Mouse (Mus musculus): ENCODE measurements around the gene Cdca4. TPM values are rescaled to one million over a fixed set of nuclear protein-coding genes. Genes with fewer than 3 reads are reported as not detected.
A peak's percentile ranks its signal among the peaks of the same experiment; 100 is the strongest.
"Not testable (repeated sequence)": the region's sequence is repeated elsewhere in the genome, so short reads cannot be mapped to it uniquely, and the experiment has no call there.

Gene Cdca4
- polyA plus RNA-seq, 1 experiment from 2014 or later, result 88.0 TPM

GRCm38 (mm10) chr12:112830570-112830969, 1.3 kb upstream of the Cdca4 start:
- no peak for ATAC-seq
- H3K4me2 ChIP-seq (replicated peaks), result peak overlapping the region; percentile 70
- no peaks in the 10 kb centered on the region for H3K27me3 ChIP-seq (replicated peaks)
- H3K9me3 ChIP-seq, result no peaks in the 10 kb centered on the region
- peaks cover 24% of the 10 kb centered on the region for H3K4me1 ChIP-seq (replicated peaks)
- H3K9ac ChIP-seq, result peak overlapping the region; percentile 65
- H3K4me3 ChIP-seq (replicated peaks), result peak overlapping the region; percentile 84
- WGBS, result 83% methylated on average over 3 of the region's 3 CpGs
- no peak overlapping the region for H3K27ac ChIP-seq
- peaks cover 8% of the 10 kb centered on the region for H3K36me3 ChIP-seq

- Histone ChIP-seq H3K9ac (peak overlapping the region; percentile 65), H3K9me3 (no peaks in the 10 kb centered on the region), H3K27ac (peak overlapping the region; percentile 93; the same call in 1 of the 2 replicates), H3K4me1 (replicated peaks) (peaks cover 25% of the 10 kb centered on the region), H3K4me3 (replicated peaks) (peak overlapping the region; percentile 84), H3K36me3 (peaks cover 8% of the 10 kb centered on the region), H3K27me3 (replicated peaks) (no peaks in the 10 kb centered on the region), H3K4me2 (replicated peaks) (peak overlapping the region; percentile 70)
- WGBS, result 29% methylated on average over 2 of the region's 2 CpGs
- 0 out of 2 replicates have a peak, but pooled peaks have one; percentile 3 for ATAC-seq
Measured at GRCm38 (mm10) chr12:112830141-112830540, 918 bp upstream of the Cdca4 start.

- H3K4me2 ChIP-seq (replicated peaks), result peak overlapping the region; percentile 72
- H3K4me3 ChIP-seq (replicated peaks), result peak overlapping the region; percentile 84
- no peaks in the 10 kb centered on the region for H3K27me3 ChIP-seq (replicated peaks)
- under 1% methylated on average over 51 of the region's 51 CpGs for WGBS
- ATAC-seq, result peak; percentile 88
- no peaks in the 10 kb centered on the region for H3K9me3 ChIP-seq
- peak overlapping the region; percentile 95 for H3K9ac ChIP-seq
- peaks cover 8% of the 10 kb centered on the region for H3K36me3 ChIP-seq
- peaks cover 39% of the 10 kb centered on the region for H3K4me1 ChIP-seq (replicated peaks)
- H3K27ac ChIP-seq, result peak overlapping the region; percentile 93
Measured at GRCm38 (mm10) chr12:112828501-112829243, 551 bp downstream of the Cdca4 start.

GRCm38 (mm10) chr12:112825901-112826300, 3.3 kb downstream of the Cdca4 start:
- Histone ChIP-seq H3K9ac (no peak overlapping the region), H3K4me3 (replicated peaks) (no peak overlapping the region), H3K27me3 (replicated peaks) (no peaks in the 10 kb centered on the region), H3K36me3 (peaks cover 18% of the 10 kb centered on the region), H3K4me1 (replicated peaks) (peaks cover 55% of the 10 kb centered on the region), H3K4me2 (replicated peaks) (no peak overlapping the region), H3K27ac (no peak overlapping the region), H3K9me3 (no peaks in the 10 kb centered on the region)
- WGBS, result 88% methylated on average over 5 of the region's 5 CpGs
- ATAC-seq, result no peak

GRCm38 (mm10) chr12:112823221-112823620, 6.0 kb downstream of the Cdca4 start:
- Histone ChIP-seq H3K9ac (no peak overlapping the region), H3K4me3 (replicated peaks) (no peak overlapping the region), H3K27me3 (replicated peaks) (no peaks in the 10 kb centered on the region), H3K27ac (peak overlapping the region; percentile 15; the same call in 1 of the 2 replicates), H3K4me1 (replicated peaks) (peaks cover 57% of the 10 kb centered on the region), H3K9me3 (no peaks in the 10 kb centered on the region), H3K36me3 (peaks cover 39% of the 10 kb centered on the region), H3K4me2 (replicated peaks) (no peak overlapping the region)
- 63% methylated on average over 4 of the region's 4 CpGs for WGBS
- ATAC-seq, result no peak

GRCm38 (mm10) chr12:112822676-112823075, 6.5 kb downstream of the Cdca4 start:
- peak; percentile 42; the same call in 1 of the 2 replicates for ATAC-seq
- Histone ChIP-seq H3K36me3 (peaks cover 42% of the 10 kb centered on the region), H3K9me3 (no peaks in the 10 kb centered on the region), H3K27me3 (replicated peaks) (no peaks in the 10 kb centered on the region), H3K4me3 (replicated peaks) (no peak overlapping the region), H3K4me2 (replicated peaks) (no peak overlapping the region), H3K27ac (no peak overlapping the region), H3K9ac (no peak overlapping the region), H3K4me1 (replicated peaks) (peaks cover 53% of the 10 kb centered on the region)
- 65% methylated on average over 2 of the region's 2 CpGs for WGBS

GRCm38 (mm10) chr12:112821974-112822373, 7.2 kb downstream of the Cdca4 start:
- 77% methylated on average over 4 of the region's 4 CpGs for WGBS
- Histone ChIP-seq H3K4me3 (replicated peaks) (no peak overlapping the region), H3K27me3 (replicated peaks) (no peaks in the 10 kb centered on the region), H3K36me3 (peaks cover 36% of the 10 kb centered on the region), H3K4me2 (replicated peaks) (no peak overlapping the region), H3K4me1 (replicated peaks) (peaks cover 46% of the 10 kb centered on the region), H3K9ac (no peak overlapping the region), H3K27ac (no peak overlapping the region), H3K9me3 (no peaks in the 10 kb centered on the region)
- ATAC-seq, result no peak

GRCm38 (mm10) chr12:112821216-112821615, 8.0 kb downstream of the Cdca4 start:
- H3K27ac ChIP-seq, result no peak overlapping the region
- H3K27me3 ChIP-seq (replicated peaks), result no peaks in the 10 kb centered on the region
- peaks cover 36% of the 10 kb centered on the region for H3K36me3 ChIP-seq
- H3K4me2 ChIP-seq (replicated peaks), result no peak overlapping the region
- ATAC-seq, result no peak
- peaks cover 38% of the 10 kb centered on the region for H3K4me1 ChIP-seq (replicated peaks)
- WGBS, result 56% methylated on average over 1 of the region's 1 CpGs
- no peak overlapping the region for H3K9ac ChIP-seq
- H3K4me3 ChIP-seq (replicated peaks), result no peak overlapping the region
- no peaks in the 10 kb centered on the region for H3K9me3 ChIP-seq

- Histone ChIP-seq H3K36me3 (peaks cover 39% of the 10 kb centered on the region), H3K4me1 (replicated peaks) (peaks cover 38% of the 10 kb centered on the region; the same call in 1 of the 2 replicates)
- 68% methylated on average over 12 of the region's 12 CpGs for WGBS
Measured at GRCm38 (mm10) chr12:112820401-112820999, 8.7 kb downstream of the Cdca4 start.

GRCm38 (mm10) chr12:112819057-112819662, 10.1 kb downstream of the Cdca4 start:
- H3K9me3 ChIP-seq, result no peaks in the 10 kb centered on the region
- no peak overlapping the region for H3K27ac ChIP-seq
- H3K4me1 ChIP-seq (replicated peaks), result peaks cover 28% of the 10 kb centered on the region; the same call in 1 of the 2 replicates
- no peak overlapping the region for H3K9ac ChIP-seq
- ATAC-seq, result no peak
- no peak overlapping the region for H3K4me2 ChIP-seq (replicated peaks)
- H3K4me3 ChIP-seq (replicated peaks), result no peak overlapping the region
- 82% methylated on average over 8 of the region's 8 CpGs for WGBS
- peaks cover 39% of the 10 kb centered on the region for H3K36me3 ChIP-seq
- no peaks in the 10 kb centered on the region for H3K27me3 ChIP-seq (replicated peaks)

More at GRCm38 (mm10) chr12:112820401-112820999, 8.7 kb downstream of the Cdca4 start:
- no peak overlapping the region for H3K4me2 ChIP-seq (replicated peaks)
- no peaks in the 10 kb centered on the region for H3K27me3 ChIP-seq (replicated peaks)
- H3K9ac ChIP-seq, result no peak overlapping the region
- H3K4me3 ChIP-seq (replicated peaks), result no peak overlapping the region
- ATAC-seq, result no peak
- H3K9me3 ChIP-seq, result no peaks in the 10 kb centered on the region
- H3K27ac ChIP-seq, result no peak overlapping the region

GRCm38 (mm10) chr12:112816866-112817265, 12.4 kb downstream of the Cdca4 start:
- not testable (repeated sequence) for H3K4me2 ChIP-seq (replicated peaks); H3K9ac ChIP-seq; H3K27ac ChIP-seq; H3K4me3 ChIP-seq (replicated peaks); ATAC-seq; H3K9me3 ChIP-seq; H3K27me3 ChIP-seq (replicated peaks)
- Histone ChIP-seq H3K4me1 (replicated peaks) (0 out of 2 replicates have a peak, but pooled peaks cover 16% of the 10 kb centered on the region), H3K36me3 (peaks cover 36% of the 10 kb centered on the region)
- 85% methylated on average over 7 of the region's 7 CpGs for WGBS

GRCm38 (mm10) chr12:112816294-112816693, 12.9 kb downstream of the Cdca4 start:
- H3K4me2 ChIP-seq (replicated peaks), result no peak overlapping the region
- peaks cover 32% of the 10 kb centered on the region for H3K36me3 ChIP-seq
- no peak for ATAC-seq
- H3K27ac ChIP-seq, result no peak overlapping the region
- no peak overlapping the region for H3K4me3 ChIP-seq (replicated peaks)
- WGBS, result 56% methylated on average over 4 of the region's 4 CpGs
- no peaks in the 10 kb centered on the region for H3K27me3 ChIP-seq (replicated peaks)
- no peaks in the 10 kb centered on the region for H3K9me3 ChIP-seq
- no peak overlapping the region for H3K9ac ChIP-seq
- H3K4me1 ChIP-seq (replicated peaks), result 0 out of 2 replicates have a peak, but pooled peaks cover 10% of the 10 kb centered on the region
